28 mouse cellular contexts compared by ENCODE assay signal in genomic region chr9:16227398-16227797, GRCm38 (mm10).
DNase-seq lines count a peak whose midpoint lies in the region; ATAC-seq lines count a peak whose summit lies in the region.
"Had no signal": no experiment of that assay in that cellular context is flagged by ENCODE, and none has a peak within 500 bp of the region (broad histone marks: within the 10 kb centered on the region; RNA-seq: fewer than 3 reads in every experiment).

No protein-coding gene starts in this region.

- no peaks in the 10 kb centered on the region for H3K9me3 ChIP-seq in heart, embryonic 12.5 days (replicated peaks)
- H3K9me3 ChIP-seq in midbrain, embryonic 11.5 days (ENCODE audit: control insufficient read depth, low read length) = no peaks in the 10 kb centered on the region
- no peaks in the 10 kb centered on the region for H3K9me3 ChIP-seq in midbrain, embryonic 16.5 days (replicated peaks; ENCODE audit: control insufficient read depth, low read length, poor library complexity, severe bottlenecking)
- no peaks in the 10 kb centered on the region for H3K9me3 ChIP-seq in liver, embryonic 16.5 days (replicated peaks; ENCODE audit: control insufficient read depth, low read length)
- no peaks in the 10 kb centered on the region for H3K9me3 ChIP-seq in hindbrain, embryonic 14.5 days (ENCODE audit: control insufficient read depth, low read length)
- H3K9me3 ChIP-seq: embryonic facial prominence, embryonic 10.5 days; embryonic facial prominence, embryonic 15.5 days; G1E; intestine, embryonic 15.5 days; limb, embryonic 15.5 days; lung, embryonic 15.5 days; midbrain, embryonic 13.5 days had no signal

- no peak overlapping the region for H3K27ac ChIP-seq in heart, embryonic 12.5 days (ENCODE audit: poor library complexity, severe bottlenecking)
- H3K27ac ChIP-seq in midbrain, embryonic 11.5 days (ENCODE audit: low read depth, low read length) = no peak overlapping the region
- H3K27ac ChIP-seq in midbrain, embryonic 16.5 days (ENCODE audit: low read length) = no peak overlapping the region
- no peak overlapping the region for H3K27ac ChIP-seq in liver, embryonic 16.5 days (ENCODE audit: low read length)
- no peak overlapping the region for H3K27ac ChIP-seq in hindbrain, embryonic 14.5 days
- H3K27ac ChIP-seq: embryonic facial prominence, embryonic 10.5 days; embryonic facial prominence, embryonic 15.5 days; hindbrain, postnatal 0 days; intestine, embryonic 15.5 days; layer of hippocampus, adult 2 months; left cerebral cortex, adult 2 months; limb, embryonic 15.5 days; lung, embryonic 15.5 days; midbrain, embryonic 13.5 days had no signal

- DNase-seq in heart, postnatal 4 days = no peak
- DNase-seq in midbrain, embryonic 11.5 days (ENCODE audit: low spot score, missing footprints) = no peak
- DNase-seq in cerebellum, postnatal 4 days (ENCODE audit: low spot score in 2 of 2) = no peak
- DNase-seq in hindbrain, embryonic 14.5 days (ENCODE audit: low spot score) = no peak
- DNase-seq: adrenal gland, postnatal 10 days; cerebellum, adult 11-12 months; cerebellum, adult 9-11 months; gastrocnemius, postnatal 14 days; heart, postnatal 14 days; kidney, adult 2 months; kidney, postnatal 36 days; right cerebral cortex, postnatal 25 days; thymus, postnatal 14 days had no signal

- peak; percentile 93 for ATAC-seq in heart, embryonic 12.5 days (ENCODE audit: insufficient number of reproducible peaks, low FRiP score)
- ATAC-seq in midbrain, embryonic 11.5 days (ENCODE audit: low FRiP score) = 0 out of 2 replicates have a peak, but pooled peaks have one; percentile 20
- ATAC-seq in midbrain, embryonic 16.5 days = no peak
- peak; percentile 70 for ATAC-seq in liver, embryonic 16.5 days (ENCODE audit: low read depth)
- no peak for ATAC-seq in hindbrain, embryonic 14.5 days (ENCODE audit: low FRiP score)
- ATAC-seq: forebrain, embryonic 14.5 days; hindbrain, postnatal 0 days; intestine, embryonic 15.5 days; midbrain, embryonic 13.5 days; Patski had no signal

- H3K4me1 ChIP-seq in heart, embryonic 12.5 days (replicated peaks) = peaks cover 6% of the 10 kb centered on the region; the same call in 1 of the 2 replicates
- H3K4me1 ChIP-seq in midbrain, embryonic 11.5 days (ENCODE audit: control insufficient read depth, insufficient read depth, low read length) = peaks cover 22% of the 10 kb centered on the region
- H3K4me1 ChIP-seq in midbrain, embryonic 16.5 days (ENCODE audit: control insufficient read depth, insufficient read depth, low read length) = peaks cover 19% of the 10 kb centered on the region
- peaks cover 2% of the 10 kb centered on the region; the same call in 1 of the 2 replicates for H3K4me1 ChIP-seq in liver, embryonic 16.5 days (ENCODE audit: control insufficient read depth, low read depth, low read length)
- H3K4me1 ChIP-seq in hindbrain, embryonic 14.5 days (replicated peaks; ENCODE audit: control insufficient read depth, insufficient read depth, low read length) = peaks cover 21% of the 10 kb centered on the region
- H3K4me1 ChIP-seq: embryonic facial prominence, embryonic 15.5 days; intestine, embryonic 15.5 days; limb, embryonic 15.5 days; lung, embryonic 15.5 days had no signal

- H3K4me2 ChIP-seq in heart, embryonic 12.5 days = no peak overlapping the region
- H3K4me2 ChIP-seq in midbrain, embryonic 11.5 days = no peak overlapping the region
- no peak overlapping the region for H3K4me2 ChIP-seq in midbrain, embryonic 16.5 days (ENCODE audit: low read length)
- H3K4me2 ChIP-seq in liver, embryonic 16.5 days (ENCODE audit: low read depth, low read length) = no peak overlapping the region
- H3K4me2 ChIP-seq in hindbrain, embryonic 14.5 days (replicated peaks) = no peak overlapping the region
- H3K4me2 ChIP-seq: embryonic facial prominence, embryonic 15.5 days; intestine, embryonic 15.5 days; limb, embryonic 15.5 days; lung, embryonic 15.5 days; midbrain, embryonic 13.5 days had no signal

- WGBS in heart, embryonic 12.5 days = 50% methylated on average over 2 of the region's 2 CpGs
- 65% methylated on average over 2 of the region's 2 CpGs for WGBS in midbrain, embryonic 11.5 days
- 59% methylated on average over 2 of the region's 2 CpGs for WGBS in midbrain, embryonic 16.5 days
- 18% methylated on average over 2 of the region's 2 CpGs for WGBS in liver, embryonic 16.5 days (ENCODE audit: insufficient replicate concordance)
- WGBS in hindbrain, embryonic 14.5 days = 77% methylated on average over 2 of the region's 2 CpGs

- no peaks in the 10 kb centered on the region for H3K27me3 ChIP-seq in heart, embryonic 12.5 days (replicated peaks)
- no peaks in the 10 kb centered on the region for H3K27me3 ChIP-seq in midbrain, embryonic 11.5 days (ENCODE audit: control insufficient read depth, insufficient read depth, low read length)
- no peaks in the 10 kb centered on the region for H3K27me3 ChIP-seq in midbrain, embryonic 16.5 days (ENCODE audit: control insufficient read depth, insufficient read depth, low read depth, low read length)
- H3K27me3 ChIP-seq in liver, embryonic 16.5 days (ENCODE audit: control insufficient read depth, insufficient read depth, low read depth, low read length) = no peaks in the 10 kb centered on the region
- no peaks in the 10 kb centered on the region for H3K27me3 ChIP-seq in hindbrain, embryonic 14.5 days (ENCODE audit: control insufficient read depth, insufficient read depth, low read length)
- H3K27me3 ChIP-seq: embryonic facial prominence, embryonic 15.5 days; intestine, embryonic 15.5 days; limb, embryonic 15.5 days; lung, embryonic 15.5 days; midbrain, embryonic 13.5 days; Patski had no signal

- no peak overlapping the region for H3K4me3 ChIP-seq in heart, embryonic 12.5 days
- no peak overlapping the region for H3K4me3 ChIP-seq in midbrain, embryonic 11.5 days (ENCODE audit: low read depth, low read length)
- no peak overlapping the region for H3K4me3 ChIP-seq in midbrain, embryonic 16.5 days (ENCODE audit: low read depth, low read length)
- H3K4me3 ChIP-seq in liver, embryonic 16.5 days (ENCODE audit: low read depth, low read length) = no peak overlapping the region
- H3K4me3 ChIP-seq in hindbrain, embryonic 14.5 days (replicated peaks; ENCODE audit: low read length) = no peak overlapping the region
- H3K4me3 ChIP-seq: embryonic facial prominence, embryonic 10.5 days; embryonic facial prominence, embryonic 15.5 days; intestine, embryonic 15.5 days; layer of hippocampus, adult 2 months; left cerebral cortex, adult 2 months; limb, embryonic 15.5 days; lung, embryonic 15.5 days; midbrain, embryonic 13.5 days had no signal

- no peak overlapping the region for H3K9ac ChIP-seq in heart, embryonic 12.5 days
- H3K9ac ChIP-seq in midbrain, embryonic 11.5 days (ENCODE audit: low read length) = no peak overlapping the region
- no peak overlapping the region for H3K9ac ChIP-seq in midbrain, embryonic 16.5 days (ENCODE audit: low read depth, low read length)
- H3K9ac ChIP-seq in liver, embryonic 16.5 days (ENCODE audit: low read depth, low read length) = no peak overlapping the region
- H3K9ac ChIP-seq in hindbrain, embryonic 14.5 days = no peak overlapping the region
- H3K9ac ChIP-seq: embryonic facial prominence, embryonic 15.5 days; intestine, embryonic 15.5 days; limb, embryonic 15.5 days; lung, embryonic 15.5 days; midbrain, embryonic 13.5 days had no signal

- H3K36me3 ChIP-seq in heart, embryonic 12.5 days = no peaks in the 10 kb centered on the region
- no peaks in the 10 kb centered on the region for H3K36me3 ChIP-seq in midbrain, embryonic 11.5 days (ENCODE audit: control insufficient read depth, insufficient read depth, low read length)
- H3K36me3 ChIP-seq in midbrain, embryonic 16.5 days (ENCODE audit: control insufficient read depth, insufficient read depth, low read length) = no peaks in the 10 kb centered on the region
- no peaks in the 10 kb centered on the region for H3K36me3 ChIP-seq in liver, embryonic 16.5 days (ENCODE audit: control insufficient read depth, insufficient read depth)
- H3K36me3 ChIP-seq in hindbrain, embryonic 14.5 days (replicated peaks; ENCODE audit: control insufficient read depth, insufficient read depth) = no peaks in the 10 kb centered on the region
- H3K36me3 ChIP-seq: embryonic facial prominence, embryonic 10.5 days; embryonic facial prominence, embryonic 15.5 days; G1E; intestine, embryonic 15.5 days; limb, embryonic 15.5 days; lung, embryonic 15.5 days; midbrain, embryonic 13.5 days had no signal

Comparison
In these comparisons a context has a peak if more than half of its experiments do, and no peak if none do; other contexts are left out.
1. ATAC-seq: peak in heart, embryonic 12.5 days (single experiment), midbrain, embryonic 11.5 days (single experiment) and liver, embryonic 16.5 days (single experiment); none in midbrain, embryonic 16.5 days (single experiment) and hindbrain, embryonic 14.5 days (single experiment).